Mouse (Mus musculus) neural tube, embryonic 12.5 days (tissue): ENCODE results near the gene Zbtb4. TPM values are rescaled to one million over a fixed set of nuclear protein-coding genes. Genes with fewer than 3 reads are reported as not detected.

Source experiments
- ATAC-seq: fragments of 200-750 bp; cut with Nextera tagmentation; 2 replicates; pipeline ENCODE4 v1.8.0; 2017; ENCODE audit warnings: low read depth, mild to moderate bottlenecking, moderate TSS enrichment, moderate library complexity; ENCODE audit not compliant: low FRiP score
- H3K27ac ChIP-seq: fragments of 300-500 bp; sonication (generic); 2 replicates; pipeline ENCODE4 v1.5.1; 2016
- H3K27me3 ChIP-seq: fragments of 300-500 bp; sonication (generic); replicated peaks from 2 replicates; pipeline ENCODE4 v1.6.1; 2016; ENCODE audit warnings: mild to moderate bottlenecking
- H3K36me3 ChIP-seq: fragments of 300-500 bp; sonication (generic); 2 replicates; pipeline ENCODE4 v1.6.1; 2016; ENCODE audit warnings: mild to moderate bottlenecking
- H3K4me1 ChIP-seq: fragments of 300-500 bp; sonication (generic); 2 replicates; pipeline ENCODE4 v1.6.1; 2016
- H3K4me2 ChIP-seq: fragments of 300-500 bp; sonication (generic); replicated peaks from 2 replicates; pipeline ENCODE4 v1.6.1; 2016; ENCODE audit warnings: mild to moderate bottlenecking
- H3K4me3 ChIP-seq: fragments of 300-500 bp; sonication (generic); 2 replicates; pipeline ENCODE4 v1.5.1; 2016
- H3K9ac ChIP-seq: fragments of 300-500 bp; sonication (generic); 2 replicates; pipeline ENCODE4 v1.6.1; 2016; ENCODE audit warnings: mild to moderate bottlenecking
- H3K9me3 ChIP-seq: fragments of 300-500 bp; sonication (generic); 2 replicates; pipeline ENCODE4 v1.6.1; 2016; ENCODE audit warnings: mild to moderate bottlenecking
- WGBS: fragments of 180-500 bp; shearing (Covaris S2); methylation state at CpG from one replicate; pipeline ENCODE4 v1.1.7; 2016; 5-methylcytosine and 5-hydroxymethylcytosine counted together
- polyA plus RNA-seq: library from polyadenylated mRNA; unstranded; fragments of >200 nt; fragmentation: Nextera tagmentation; extraction: Ambion mirVana; gene quantifications from 2 replicates; pipeline ENCODE4 v1.2.1, GENCODE M21; 2016

Gene Zbtb4
- polyA plus RNA-seq, 1 experiment from 2014 or later = 2.4 TPM

- 1% methylated on average over 60 of the region's 60 CpGs for WGBS
- H3K4me2 ChIP-seq = peak overlapping the region; percentile 92
- H3K4me3 ChIP-seq = peak overlapping the region; percentile 54
- peak overlapping the region; percentile 69 for H3K9ac ChIP-seq
- H3K36me3 ChIP-seq = no peaks in the 10 kb centered on the region
- peaks cover 61% of the 10 kb centered on the region for H3K4me1 ChIP-seq
- 0 out of 2 replicates have a peak overlapping the region, but pooled peaks have one; percentile 20 for H3K27ac ChIP-seq
- H3K9me3 ChIP-seq = peaks cover 5% of the 10 kb centered on the region; the same call in 1 of the 2 replicates
- peaks cover 71% of the 10 kb centered on the region for H3K27me3 ChIP-seq
- ATAC-seq = 0 out of 2 replicates have a peak, but pooled peaks have one; percentile 7
Measured at GRCm38 (mm10) chr11:69803786-69804651, 38.3 kb downstream of the Zbtb4 start.

- Histone ChIP-seq H3K4me2 (peak overlapping the region; percentile 92), H3K4me3 (no peak overlapping the region), H3K27ac (no peak overlapping the region), H3K9me3 (peaks cover 5% of the 10 kb centered on the region; the same call in 1 of the 2 replicates), H3K4me1 (peaks cover 56% of the 10 kb centered on the region), H3K36me3 (no peaks in the 10 kb centered on the region), H3K27me3 (peaks cover 71% of the 10 kb centered on the region), H3K9ac (no peak overlapping the region)
- WGBS = 4% methylated on average over 12 of the region's 12 CpGs
- ATAC-seq = no peak
Measured at GRCm38 (mm10) chr11:69804652-69804940, 38.9 kb downstream of the Zbtb4 start.

- no peaks in the 10 kb centered on the region for H3K36me3 ChIP-seq
- H3K27me3 ChIP-seq = peaks cover 71% of the 10 kb centered on the region
- 0 out of 2 replicates have a peak within 1 kb of the TSS, but pooled peaks have one; percentile 11 for H3K4me3 ChIP-seq
- no peak within 1 kb of the TSS for H3K27ac ChIP-seq
- 4% methylated on average over 29 of the region's 29 CpGs for WGBS
- ATAC-seq = no peak
- H3K9me3 ChIP-seq = peaks cover 5% of the 10 kb centered on the region; the same call in 1 of the 2 replicates
- peaks cover 49% of the 10 kb centered on the region for H3K4me1 ChIP-seq
- H3K9ac ChIP-seq = no peak within 1 kb of the TSS
- H3K4me2 ChIP-seq = peak within 1 kb of the TSS; percentile 92
Measured at GRCm38 (mm10) chr11:69804972-69805909, 39.5 kb downstream of the Zbtb4 start, which contains the start of gene Tmem102. TSS of gene Tmem102 (minus strand) at chr11:69805624.

GRCm38 (mm10) chr11:69806378-69806777, 40.7 kb downstream of the Zbtb4 start:
- Histone ChIP-seq H3K27ac (no peak overlapping the region), H3K27me3 (peaks cover 64% of the 10 kb centered on the region), H3K4me1 (peaks cover 38% of the 10 kb centered on the region), H3K4me3 (no peak overlapping the region), H3K9ac (no peak overlapping the region), H3K9me3 (peaks cover 5% of the 10 kb centered on the region; the same call in 1 of the 2 replicates), H3K36me3 (no peaks in the 10 kb centered on the region), H3K4me2 (no peak overlapping the region)
- ATAC-seq = no peak
- 81% methylated on average over 4 of the region's 4 CpGs for WGBS

- no peak overlapping the region for H3K27ac ChIP-seq
- no peak overlapping the region for H3K4me3 ChIP-seq
- ATAC-seq = no peak
- no peaks in the 10 kb centered on the region for H3K36me3 ChIP-seq
- peaks cover 5% of the 10 kb centered on the region; the same call in 1 of the 2 replicates for H3K9me3 ChIP-seq
- no peak overlapping the region for H3K4me2 ChIP-seq
- peaks cover 25% of the 10 kb centered on the region for H3K4me1 ChIP-seq
- WGBS = 90% methylated on average over 2 of the region's 2 CpGs
- no peak overlapping the region for H3K9ac ChIP-seq
- H3K27me3 ChIP-seq = peaks cover 51% of the 10 kb centered on the region
Measured at GRCm38 (mm10) chr11:69807641-69808040, 41.9 kb downstream of the Zbtb4 start.

- H3K27ac ChIP-seq = no peak overlapping the region
- H3K27me3 ChIP-seq = peaks cover 25% of the 10 kb centered on the region
- H3K9me3 ChIP-seq = peaks cover 5% of the 10 kb centered on the region; the same call in 1 of the 2 replicates
- H3K36me3 ChIP-seq = no peaks in the 10 kb centered on the region
- no peak overlapping the region for H3K9ac ChIP-seq
- no peak for ATAC-seq
- no peak overlapping the region for H3K4me3 ChIP-seq
- H3K4me2 ChIP-seq = no peak overlapping the region
- H3K4me1 ChIP-seq = no peaks in the 10 kb centered on the region
Measured at GRCm38 (mm10) chr11:69810280-69810679, 44.6 kb downstream of the Zbtb4 start.

- Histone ChIP-seq H3K27ac (no peak within 1 kb of the TSS), H3K4me3 (no peak within 1 kb of the TSS), H3K36me3 (no peaks in the 10 kb centered on the region), H3K4me2 (no peak within 1 kb of the TSS), H3K4me1 (no peaks in the 10 kb centered on the region), H3K9ac (no peak within 1 kb of the TSS), H3K27me3 (no peaks in the 10 kb centered on the region), H3K9me3 (peaks cover 12% of the 10 kb centered on the region; the same call in 1 of the 2 replicates)
- 63% methylated on average over 10 of the region's 10 CpGs for WGBS
- ATAC-seq = no peak
Measured at GRCm38 (mm10) chr11:69815155-69815554, 49.4 kb downstream of the Zbtb4 start, which contains the start of gene Gm39566. TSS of gene Gm39566 (minus strand) at chr11:69815298.

- no peak overlapping the region for H3K27ac ChIP-seq
- WGBS = 92% methylated on average over 12 of the region's 12 CpGs
- no peaks in the 10 kb centered on the region for H3K36me3 ChIP-seq
- H3K4me3 ChIP-seq = no peak overlapping the region
- peaks cover 12% of the 10 kb centered on the region; the same call in 1 of the 2 replicates for H3K9me3 ChIP-seq
- ATAC-seq = no peak
- H3K4me2 ChIP-seq = no peak overlapping the region
- H3K9ac ChIP-seq = no peak overlapping the region
- no peaks in the 10 kb centered on the region for H3K4me1 ChIP-seq
- no peaks in the 10 kb centered on the region for H3K27me3 ChIP-seq
Measured at GRCm38 (mm10) chr11:69816520-69816919, 50.8 kb downstream of the Zbtb4 start.

GRCm38 (mm10) chr11:69818365-69818764, 52.7 kb downstream of the Zbtb4 start, which contains the start of gene Spem2:
TSS of gene Spem2 (minus strand) at chr11:69818465.
- 81% methylated on average over 2 of the region's 2 CpGs for whole genome bisulfite sequencing
- no peaks in the 10 kb centered on the region for H3K36me3 ChIP-seq
- H3K9me3 ChIP-seq = peaks cover 12% of the 10 kb centered on the region; the same call in 1 of the 2 replicates
- H3K27ac ChIP-seq = no peak within 1 kb of the TSS
- H3K9ac ChIP-seq = no peak within 1 kb of the TSS
- H3K4me3 ChIP-seq = no peak within 1 kb of the TSS
- no peaks in the 10 kb centered on the region for H3K27me3 ChIP-seq
- no peaks in the 10 kb centered on the region for H3K4me1 ChIP-seq
- H3K4me2 ChIP-seq = no peak within 1 kb of the TSS
- ATAC-seq = no peak

- H3K9me3 ChIP-seq = peaks cover 12% of the 10 kb centered on the region; the same call in 1 of the 2 replicates
- H3K27me3 ChIP-seq = no peaks in the 10 kb centered on the region
- H3K4me1 ChIP-seq = no peaks in the 10 kb centered on the region
- WGBS = 92% methylated on average over 8 of the region's 8 CpGs
- H3K27ac ChIP-seq = no peak overlapping the region
- peaks cover 2% of the 10 kb centered on the region; the same call in 1 of the 2 replicates for H3K36me3 ChIP-seq
- H3K4me3 ChIP-seq = no peak overlapping the region
- ATAC-seq = no peak
- no peak overlapping the region for H3K9ac ChIP-seq
- H3K4me2 ChIP-seq = no peak overlapping the region
Measured at GRCm38 (mm10) chr11:69818871-69819270, 53.2 kb downstream of the Zbtb4 start.

- ATAC-seq = no peak
Measured at GRCm38 (mm10) chr11:69822080-69822479, 56.4 kb downstream of the Zbtb4 start, which contains the start of gene Spem1. TSS of gene Spem1 (minus strand) at chr11:69822180.

More at GRCm38 (mm10) chr11:69822080-69822479, 56.4 kb downstream of the Zbtb4 start, which contains the start of gene Spem1:
- no peaks in the 10 kb centered on the region for H3K4me1 ChIP-seq
- peaks cover 32% of the 10 kb centered on the region for H3K36me3 ChIP-seq
- 91% methylated on average over 3 of the region's 3 CpGs for WGBS
- H3K9me3 ChIP-seq = peaks cover 7% of the 10 kb centered on the region; the same call in 1 of the 2 replicates
- H3K9ac ChIP-seq = no peak within 1 kb of the TSS
- no peak within 1 kb of the TSS for H3K4me2 ChIP-seq
- H3K27me3 ChIP-seq = no peaks in the 10 kb centered on the region
- H3K4me3 ChIP-seq = no peak within 1 kb of the TSS
- no peak within 1 kb of the TSS for H3K27ac ChIP-seq
